Mouse (Mus musculus): ENCODE results near the gene Syt12. TPM values are rescaled to one million over a fixed set of nuclear protein-coding genes. Genes with fewer than 3 reads are reported as not detected.

Syt12 gene
- polyA plus RNA-seq, 1 experiment from 2014 or later = 0.88 TPM

DNA sequence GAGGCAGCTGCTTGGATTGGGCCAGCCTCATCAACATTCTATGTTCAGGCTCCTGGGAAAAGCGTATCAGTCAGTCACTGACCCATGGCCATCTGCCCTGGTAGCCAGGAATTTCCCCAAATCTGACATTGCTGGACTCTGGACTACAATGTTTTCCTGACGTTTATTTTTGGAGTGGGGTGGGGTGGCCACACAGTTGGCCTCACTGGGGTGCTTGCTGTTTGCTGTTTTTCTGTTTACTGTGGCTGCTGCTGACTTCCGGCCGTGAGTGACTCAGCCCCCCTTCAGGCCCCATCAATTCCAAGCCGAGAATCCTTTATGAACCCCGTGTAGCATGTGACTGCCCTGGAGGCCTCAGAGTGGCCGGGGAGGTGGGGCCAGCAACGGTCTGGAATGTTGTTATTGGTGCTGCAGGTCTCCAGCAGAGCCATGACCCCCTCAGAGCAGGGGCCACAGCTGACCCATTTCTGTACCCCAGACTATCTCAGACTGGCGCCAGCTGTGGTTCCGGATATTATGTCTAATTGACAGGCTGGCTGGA is 35.6 kb downstream of the Syt12 start:
- H3K27me3 ChIP-seq = no peaks in the 10 kb centered on the region
- H3K36me3 ChIP-seq = no peaks in the 10 kb centered on the region
- H3K9ac ChIP-seq (replicated peaks) = 0 out of 2 replicates have a peak overlapping the region, but pooled peaks have one; percentile 18
- no peak overlapping the region for H3K4me2 ChIP-seq
- no peak overlapping the region for H3K4me3 ChIP-seq (replicated peaks)
- WGBS = 31% methylated on average over 10 of the region's 10 CpGs
- H3K9me3 ChIP-seq = no peaks in the 10 kb centered on the region
- ATAC-seq (ENCODE audit: insufficient number of reproducible peaks, insufficient read depth, low FRiP score, low TSS enrichment, low read depth) = no peak
- H3K4me1 ChIP-seq (replicated peaks) = peaks cover 47% of the 10 kb centered on the region
- H3K27ac ChIP-seq = peak overlapping the region; percentile 50

DNA sequence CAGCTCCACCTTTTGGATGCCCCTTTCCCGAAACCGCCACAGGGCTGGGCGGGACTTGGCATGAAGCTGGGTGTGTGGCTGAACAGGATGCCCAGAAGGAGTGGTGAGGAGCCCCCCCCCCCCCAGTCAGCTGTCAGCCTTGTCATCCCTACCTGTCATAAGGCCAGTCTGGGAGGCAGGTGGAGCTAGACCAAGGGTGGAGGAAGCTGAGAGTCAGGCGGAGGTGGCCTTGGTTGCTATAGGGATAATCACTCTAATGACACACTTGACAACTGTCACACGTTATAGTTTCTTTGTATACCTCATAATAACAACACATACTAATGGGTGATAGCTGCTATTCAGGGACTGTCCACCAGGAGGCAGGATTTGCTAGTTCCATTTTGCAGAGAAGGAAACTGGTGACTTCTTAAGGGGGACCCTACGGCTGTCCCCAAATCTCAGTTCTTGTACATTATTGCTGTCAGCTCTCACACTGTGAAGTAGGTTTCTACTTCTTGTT is 36.1 kb downstream of the Syt12 start:
- Histone ChIP-seq H3K4me2 (no peak overlapping the region), H3K27ac (0 out of 2 replicates have a peak overlapping the region, but pooled peaks have one; percentile 50), H3K27me3 (no peaks in the 10 kb centered on the region), H3K36me3 (peaks cover 5% of the 10 kb centered on the region; the same call in 1 of the 2 replicates), H3K9ac (replicated peaks) (no peak overlapping the region), H3K4me1 (replicated peaks) (peaks cover 47% of the 10 kb centered on the region), H3K9me3 (no peaks in the 10 kb centered on the region), H3K4me3 (replicated peaks) (no peak overlapping the region)
- WGBS = 29% methylated on average over 6 of the region's 6 CpGs
- ATAC-seq (ENCODE audit: insufficient number of reproducible peaks, insufficient read depth, low FRiP score, low TSS enrichment, low read depth) = no peak

DNA sequence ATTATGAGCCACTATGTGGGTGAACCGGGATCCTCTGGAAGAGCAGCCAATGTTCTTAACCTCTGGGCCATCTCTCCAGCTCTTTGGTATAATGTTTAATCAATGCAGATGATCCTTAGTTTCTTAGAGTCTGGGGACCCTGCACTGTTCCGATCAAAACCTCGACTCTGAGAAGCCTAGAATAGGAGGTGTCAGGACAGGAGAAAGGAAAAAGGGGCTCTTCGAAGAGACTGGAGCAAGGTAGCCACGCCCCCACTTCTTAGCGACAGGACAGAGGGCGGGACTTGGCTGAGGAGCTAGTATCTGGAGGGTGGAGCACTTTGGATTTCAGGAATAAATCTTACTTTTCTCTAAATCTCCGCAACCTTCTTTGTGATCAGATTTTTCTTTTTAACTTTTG is 37.0 kb downstream of the Syt12 start:
- no peak for ATAC-seq (ENCODE audit: insufficient number of reproducible peaks, insufficient read depth, low FRiP score, low TSS enrichment, low read depth)
- Histone ChIP-seq H3K9ac (replicated peaks) (no peak overlapping the region), H3K27ac (no peak overlapping the region)

DNA sequence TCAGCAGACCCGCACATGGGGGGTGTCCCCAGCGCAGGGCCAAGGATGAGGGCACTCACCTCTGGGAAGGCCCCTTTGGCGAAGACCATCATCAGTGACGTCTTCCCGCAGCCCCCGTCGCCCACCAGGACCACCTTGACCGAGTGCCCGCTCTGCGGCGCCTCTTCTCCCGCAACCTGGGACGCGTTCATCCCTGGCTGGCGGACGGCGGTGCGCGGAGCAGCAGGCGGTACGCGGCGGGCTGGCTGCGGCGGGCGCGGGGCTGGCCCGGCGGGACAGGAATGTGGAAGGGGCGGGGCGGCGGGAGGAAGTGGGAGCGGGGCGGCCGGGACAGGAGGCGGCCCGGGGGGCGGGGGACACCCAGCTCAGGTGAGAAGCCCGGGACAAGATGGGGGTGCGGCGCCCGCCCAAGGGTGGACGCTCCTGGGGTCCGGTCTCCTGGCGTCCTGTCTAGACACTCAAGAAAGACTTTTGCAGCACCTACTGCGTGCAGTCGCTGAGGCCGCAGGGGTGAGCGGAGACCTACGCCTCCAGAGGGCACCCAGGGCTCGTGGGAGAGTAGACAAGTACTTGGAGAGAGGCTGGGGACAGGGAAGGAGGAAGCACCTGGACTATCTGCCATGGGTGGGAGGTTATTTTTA is 38.0 kb downstream of the Syt12 start, which contains the start of gene Rhod:
Gene Rhod (minus strand): TSS at position 272 of the 641 bp plus-strand sequence.
- WGBS = under 1% methylated on average over 47 of the region's 51 CpGs
- Histone ChIP-seq H3K27ac (peak within 1 kb of the TSS; percentile 75), H3K9ac (replicated peaks) (peak within 1 kb of the TSS; percentile 83), H3K4me3 (replicated peaks) (peak within 1 kb of the TSS; percentile 85), H3K36me3 (peaks cover 13% of the 10 kb centered on the region; the same call in 1 of the 2 replicates), H3K9me3 (no peaks in the 10 kb centered on the region), H3K27me3 (no peaks in the 10 kb centered on the region), H3K4me2 (peak within 1 kb of the TSS; percentile 90), H3K4me1 (replicated peaks) (peaks cover 47% of the 10 kb centered on the region)
- ATAC-seq (ENCODE audit: insufficient number of reproducible peaks, insufficient read depth, low FRiP score, low TSS enrichment, low read depth) = peak; percentile 52; the same call in 1 of the 2 replicates

More for the DNA sequence above, 37.0 kb downstream of the Syt12 start:
- Histone ChIP-seq H3K9me3 (no peaks in the 10 kb centered on the region), H3K4me3 (replicated peaks) (peak overlapping the region; percentile 85), H3K4me1 (replicated peaks) (peaks cover 47% of the 10 kb centered on the region), H3K4me2 (peak overlapping the region; percentile 90), H3K36me3 (peaks cover 13% of the 10 kb centered on the region; the same call in 1 of the 2 replicates), H3K27me3 (no peaks in the 10 kb centered on the region)
- WGBS = 11% methylated on average over 8 of the region's 8 CpGs

GRCm38 (mm10) chr19:4438791-4439160 is 38.5 kb downstream of the Syt12 start:
- peak overlapping the region; percentile 83 for H3K9ac ChIP-seq (replicated peaks)
- H3K27ac ChIP-seq = peak overlapping the region; percentile 75
- no peaks in the 10 kb centered on the region for H3K27me3 ChIP-seq
- H3K36me3 ChIP-seq = peaks cover 13% of the 10 kb centered on the region; the same call in 1 of the 2 replicates
- H3K4me1 ChIP-seq (replicated peaks) = peaks cover 47% of the 10 kb centered on the region
- no peak for ATAC-seq (ENCODE audit: insufficient number of reproducible peaks, insufficient read depth, low FRiP score, low TSS enrichment, low read depth)
- H3K9me3 ChIP-seq = no peaks in the 10 kb centered on the region
- H3K4me2 ChIP-seq = peak overlapping the region; percentile 90
- WGBS = 5% methylated on average over 8 of the region's 8 CpGs
- H3K4me3 ChIP-seq (replicated peaks) = peak overlapping the region; percentile 85

DNA sequence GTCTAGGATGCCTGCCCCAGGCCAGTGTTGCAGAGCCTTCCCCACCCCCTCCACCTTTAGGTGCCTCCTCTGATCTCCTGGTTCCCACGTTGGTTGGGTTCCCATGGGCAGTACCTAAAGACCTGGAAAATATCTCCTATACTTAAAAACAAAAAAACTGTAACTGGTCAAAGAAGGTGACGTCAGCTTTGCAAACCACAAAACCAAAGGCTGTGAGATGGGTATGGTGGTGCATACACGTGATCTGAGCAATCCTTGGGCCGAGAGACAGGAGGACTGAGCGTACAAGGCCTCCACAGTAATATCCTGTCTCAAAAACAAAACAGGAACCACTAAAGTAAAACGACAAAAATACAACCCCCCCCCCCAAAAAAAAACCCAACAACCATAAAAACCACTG is 39.4 kb downstream of the Syt12 start:
- 78% methylated on average over 6 of the region's 6 CpGs for WGBS
- peak overlapping the region; percentile 85 for H3K4me3 ChIP-seq (replicated peaks)
- H3K9me3 ChIP-seq = no peaks in the 10 kb centered on the region
- H3K27me3 ChIP-seq = no peaks in the 10 kb centered on the region
- H3K4me1 ChIP-seq (replicated peaks) = peaks cover 47% of the 10 kb centered on the region
- H3K36me3 ChIP-seq = peaks cover 14% of the 10 kb centered on the region; the same call in 1 of the 2 replicates
- no peak for ATAC-seq (ENCODE audit: insufficient number of reproducible peaks, insufficient read depth, low FRiP score, low TSS enrichment, low read depth)
- H3K9ac ChIP-seq (replicated peaks) = no peak overlapping the region
- H3K27ac ChIP-seq = no peak overlapping the region
- peak overlapping the region; percentile 90 for H3K4me2 ChIP-seq

GRCm38 (mm10) chr19:4436254-4436653 is 41.0 kb downstream of the Syt12 start:
- H3K4me2 ChIP-seq = no peak overlapping the region
- H3K36me3 ChIP-seq = peaks cover 30% of the 10 kb centered on the region
- 94% methylated on average over 3 of the region's 3 CpGs for WGBS
- H3K27ac ChIP-seq = no peak overlapping the region
- H3K27me3 ChIP-seq = no peaks in the 10 kb centered on the region
- H3K9me3 ChIP-seq = no peaks in the 10 kb centered on the region
- ATAC-seq (ENCODE audit: insufficient number of reproducible peaks, insufficient read depth, low FRiP score, low TSS enrichment, low read depth) = no peak
- no peak overlapping the region for H3K9ac ChIP-seq (replicated peaks)
- no peak overlapping the region for H3K4me3 ChIP-seq (replicated peaks)
- H3K4me1 ChIP-seq (replicated peaks) = peaks cover 35% of the 10 kb centered on the region

GRCm38 (mm10) chr19:4434999-4435398 is 42.2 kb downstream of the Syt12 start:
- Histone ChIP-seq H3K4me1 (replicated peaks) (peaks cover 23% of the 10 kb centered on the region), H3K4me2 (no peak overlapping the region), H3K9ac (replicated peaks) (no peak overlapping the region), H3K4me3 (replicated peaks) (no peak overlapping the region), H3K9me3 (no peaks in the 10 kb centered on the region), H3K36me3 (peaks cover 40% of the 10 kb centered on the region), H3K27ac (no peak overlapping the region), H3K27me3 (no peaks in the 10 kb centered on the region)
- no peak for ATAC-seq (ENCODE audit: insufficient number of reproducible peaks, insufficient read depth, low FRiP score, low TSS enrichment, low read depth)
- WGBS = 95% methylated on average over 1 of the region's 1 CpGs

DNA sequence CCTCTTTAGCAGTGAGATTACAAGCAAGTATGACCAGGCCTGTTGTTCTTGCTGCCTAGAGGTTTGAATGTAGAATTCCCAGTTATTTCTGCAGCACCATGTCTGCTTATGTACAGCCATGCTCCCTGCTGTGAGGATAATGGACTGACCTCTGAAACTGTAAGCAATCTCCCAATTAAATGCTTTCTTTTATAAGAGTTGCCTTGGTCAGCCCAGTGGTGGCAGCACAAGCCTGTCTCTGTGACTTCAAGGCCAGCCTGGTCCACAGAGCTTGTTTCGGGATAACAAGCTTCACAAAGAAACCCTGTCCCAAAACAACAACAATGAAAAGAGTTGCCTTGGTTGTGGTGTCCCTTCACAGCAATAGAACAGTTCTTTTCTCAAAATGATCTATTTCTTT is 43.5 kb downstream of the Syt12 start:
- H3K4me3 ChIP-seq (replicated peaks) = no peak overlapping the region
- no peak overlapping the region for H3K27ac ChIP-seq
- no peak overlapping the region for H3K9ac ChIP-seq (replicated peaks)
- no peak overlapping the region for H3K4me2 ChIP-seq
- 77% methylated on average over 1 of the region's 1 CpGs for WGBS
- H3K9me3 ChIP-seq = no peaks in the 10 kb centered on the region
- H3K4me1 ChIP-seq (replicated peaks) = peaks cover 14% of the 10 kb centered on the region
- ATAC-seq (ENCODE audit: insufficient number of reproducible peaks, insufficient read depth, low FRiP score, low TSS enrichment, low read depth) = no peak
- no peaks in the 10 kb centered on the region for H3K27me3 ChIP-seq
- peaks cover 51% of the 10 kb centered on the region for H3K36me3 ChIP-seq

DNA sequence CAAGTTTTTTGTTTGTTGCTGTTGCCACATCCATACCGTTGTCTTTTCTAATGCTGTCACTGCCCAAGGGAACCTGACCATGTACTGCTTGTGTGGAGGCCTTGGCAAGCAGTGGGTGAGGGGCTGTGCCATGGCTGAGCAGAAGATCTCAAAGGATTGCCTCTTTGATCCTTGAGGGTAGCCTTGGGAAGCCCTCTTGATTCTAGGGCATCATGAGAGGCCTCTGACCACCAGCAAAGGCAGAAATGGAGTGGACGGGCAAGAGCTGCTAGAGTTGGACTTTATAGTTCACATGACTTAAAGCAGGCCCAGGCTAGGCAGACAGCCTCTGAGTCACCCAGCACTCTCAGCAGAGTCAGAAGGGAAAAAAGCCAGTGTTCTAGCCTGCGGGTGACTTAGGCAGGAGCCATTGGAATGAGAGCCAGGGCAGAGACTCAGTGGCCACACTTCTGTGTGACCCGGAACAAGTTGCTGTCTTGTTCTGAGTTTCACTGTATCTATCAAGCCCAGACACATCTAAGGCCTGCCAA is 47.1 kb downstream of the Syt12 start:
- no peak overlapping the region for H3K27ac ChIP-seq
- no peaks in the 10 kb centered on the region for H3K27me3 ChIP-seq
- H3K36me3 ChIP-seq = peaks cover 58% of the 10 kb centered on the region
- no peaks in the 10 kb centered on the region for H3K4me1 ChIP-seq (replicated peaks)
- no peak overlapping the region for H3K9ac ChIP-seq (replicated peaks)
- no peak overlapping the region for H3K4me3 ChIP-seq (replicated peaks)
- no peak for ATAC-seq (ENCODE audit: insufficient number of reproducible peaks, insufficient read depth, low FRiP score, low TSS enrichment, low read depth)
- H3K4me2 ChIP-seq = no peak overlapping the region
- H3K9me3 ChIP-seq = no peaks in the 10 kb centered on the region
- WGBS = 96% methylated on average over 4 of the region's 4 CpGs

DNA sequence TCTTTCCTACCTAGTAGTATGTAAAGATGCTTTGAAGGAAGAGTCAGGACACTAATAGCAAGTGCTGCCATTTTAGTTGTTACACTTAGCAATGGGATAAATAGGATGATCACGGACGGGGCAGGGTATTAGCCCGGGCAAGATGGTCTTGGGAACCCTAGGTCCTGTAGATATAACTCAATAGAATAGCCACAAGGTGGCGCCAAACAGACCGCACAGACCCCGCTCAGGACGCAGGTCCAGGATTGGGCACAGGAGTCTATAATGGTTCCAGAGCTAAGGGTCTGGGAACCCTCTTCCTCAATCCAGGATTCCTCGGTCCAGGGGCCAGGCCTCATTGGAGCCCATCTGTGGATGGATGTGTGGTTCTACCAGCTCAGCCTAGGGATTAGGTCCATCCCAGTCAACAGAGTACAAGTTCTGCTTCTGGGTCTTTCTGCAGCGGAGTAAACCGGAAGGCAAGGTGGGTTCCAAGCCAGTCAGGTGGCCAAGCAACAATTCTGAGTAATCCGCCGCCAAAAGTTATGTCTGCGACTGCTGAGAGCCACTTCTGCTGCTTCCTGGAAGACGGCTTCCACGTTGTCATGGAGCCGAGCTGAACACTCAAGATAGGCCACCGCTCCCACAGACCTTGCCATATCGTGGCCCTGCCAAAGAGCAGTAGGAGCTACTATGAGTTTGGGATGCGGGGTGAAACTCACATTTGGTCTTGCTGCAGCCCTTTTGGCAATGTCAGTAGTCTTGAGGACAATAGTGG is 51.5 kb downstream of the Syt12 start:
- H3K4me3 ChIP-seq (replicated peaks) = no peak overlapping the region
- H3K9ac ChIP-seq (replicated peaks) = no peak overlapping the region
- no peaks in the 10 kb centered on the region for H3K4me1 ChIP-seq (replicated peaks)
- H3K9me3 ChIP-seq = no peaks in the 10 kb centered on the region
- no peak for ATAC-seq (ENCODE audit: insufficient number of reproducible peaks, insufficient read depth, low FRiP score, low TSS enrichment, low read depth)
- H3K36me3 ChIP-seq = peaks cover 69% of the 10 kb centered on the region
- H3K4me2 ChIP-seq = no peak overlapping the region
- WGBS = 79% methylated on average over 19 of the region's 19 CpGs
- no peaks in the 10 kb centered on the region for H3K27me3 ChIP-seq
- H3K27ac ChIP-seq = no peak overlapping the region

Measured in limb, embryonic 12.5 days (tissue).